Mouse (Mus musculus) adrenal gland, postnatal 25 days (tissue): ENCODE measurements around the gene Olfr960. TPM values are rescaled to one million over a fixed set of nuclear protein-coding genes. Genes with fewer than 3 reads are reported as not detected.

Experiments used
- DNase-seq: peaks from one replicate; pipeline ENCODE4 v3.0.0; 2021; ENCODE audit warnings: mixed read lengths
- long read RNA-seq: library from polyadenylated mRNA; stranded (forward); transcript quantifications from one replicate; pipeline ENCODE4 v2.0.0, GENCODE M21; 2021
- total RNA-seq: library from RNA; stranded (reverse); gene quantifications from 2 replicates; pipeline ENCODE4 v1.2.3, GENCODE M21; 2021

Olfr960 gene
- total RNA-seq, result not detected in 2 replicates
- long read RNA-seq, result 0 reads

GRCm38 (mm10) chr9:39621073-39621472 lies at the start of gene Olfr960:
TSS of gene Olfr960 (plus strand) at chr9:39621373.
- DNase-seq, result no peak

- no peak for DNase-seq
Measured at GRCm38 (mm10) chr9:39575469-39575868, 45.7 kb upstream of the Olfr960 start, which contains the start of gene Olfr959. TSS of gene Olfr959 (minus strand) at chr9:39575569.

GRCm38 (mm10) chr9:39577050-39577449 lies 44.1 kb upstream of the Olfr960 start:
- no peak for DNase-seq

- no peak for DNase-seq
Measured at GRCm38 (mm10) chr9:39602536-39603332, 18.4 kb upstream of the Olfr960 start.

GRCm38 (mm10) chr9:39603333-39603845 lies 17.8 kb upstream of the Olfr960 start:
- peak; percentile 3 for DNase-seq

GRCm38 (mm10) chr9:39603999-39604453 lies 17.1 kb upstream of the Olfr960 start, which contains the start of gene AW551984:
TSS of gene AW551984 (minus strand) at chr9:39604403.
- no peak for DNase-seq

- no peak for DNase-seq
Measured at GRCm38 (mm10) chr9:39608497-39608896, 12.7 kb upstream of the Olfr960 start.

GRCm38 (mm10) chr9:39610355-39610754 lies 10.8 kb upstream of the Olfr960 start, which contains the start of gene Olfr148:
TSS of gene Olfr148 (plus strand) at chr9:39610655.
- DNase-seq, result no peak

- no peak for DNase-seq
Measured at GRCm38 (mm10) chr9:39611953-39612352, 9.2 kb upstream of the Olfr960 start.

GRCm38 (mm10) chr9:39623783-39624182 lies 2.6 kb downstream of the Olfr960 start:
- no peak for DNase-seq

- no peak for DNase-seq
Measured at GRCm38 (mm10) chr9:39624711-39625110, 3.5 kb downstream of the Olfr960 start.

- DNase-seq, result no peak
Measured at GRCm38 (mm10) chr9:39629069-39629468, 7.9 kb downstream of the Olfr960 start.

- DNase-seq, result no peak
Measured at GRCm38 (mm10) chr9:39633913-39634594, 12.9 kb downstream of the Olfr960 start.

- no peak for DNase-seq
Measured at GRCm38 (mm10) chr9:39644785-39645184, 23.6 kb downstream of the Olfr960 start, which contains the start of gene Olfr961. TSS of gene Olfr961 (plus strand) at chr9:39645085.

GRCm38 (mm10) chr9:39647382-39647781 lies 26.2 kb downstream of the Olfr960 start:
- no peak for DNase-seq

- DNase-seq, result no peak
Measured at GRCm38 (mm10) chr9:39654756-39655396, 33.7 kb downstream of the Olfr960 start.

GRCm38 (mm10) chr9:39666905-39667304 lies 45.7 kb downstream of the Olfr960 start, which contains the start of gene Olfr963:
TSS of gene Olfr963 (plus strand) at chr9:39667205.
- DNase-seq, result no peak

- no peak for DNase-seq
Measured at GRCm38 (mm10) chr9:39669723-39670122, 48.5 kb downstream of the Olfr960 start.
